Mouse (Mus musculus): Measurements from ENCODE around the gene Rhod. TPM values are rescaled to one million over a fixed set of nuclear protein-coding genes. Genes with fewer than 3 reads are reported as not detected.
"Not testable (repeated sequence)": the region's sequence is repeated elsewhere in the genome, so short reads cannot be mapped to it uniquely, and the experiment has no call there.

Rhod gene
- polyA plus RNA-seq, 1 experiment from 2014 or later: 30.0 TPM

- DNase-seq (ENCODE audit: low spot score): no peak
- no peaks in the 10 kb centered on the region for H3K9me3 ChIP-seq (ENCODE audit: control insufficient read depth, low read length)
- H3K9ac ChIP-seq (ENCODE audit: low read depth, low read length): no peak overlapping the region
- no peak for ATAC-seq (ENCODE audit: low read depth)
- 71% methylated on average over 15 of the region's 15 CpGs for WGBS
- H3K4me2 ChIP-seq (ENCODE audit: low read depth, low read length): no peak overlapping the region
- no peak overlapping the region for H3K4me3 ChIP-seq (ENCODE audit: low read depth, low read length)
- H3K27ac ChIP-seq (replicated peaks; ENCODE audit: low read depth, low read length): no peak overlapping the region
- H3K36me3 ChIP-seq (ENCODE audit: control insufficient read depth, insufficient read depth, low read length): no peaks in the 10 kb centered on the region
- no peaks in the 10 kb centered on the region for H3K27me3 ChIP-seq (replicated peaks; ENCODE audit: control insufficient read depth, insufficient read depth, low read length)
- no peaks in the 10 kb centered on the region for H3K4me1 ChIP-seq (ENCODE audit: control insufficient read depth, insufficient read depth, low read length)
Measured at GRCm38 (mm10) chr19:4455071-4455800, 16.0 kb upstream of the Rhod start.

- H3K36me3 ChIP-seq (ENCODE audit: control insufficient read depth, insufficient read depth, low read length); H3K9me3 ChIP-seq (ENCODE audit: control insufficient read depth, low read length); H3K27me3 ChIP-seq (replicated peaks; ENCODE audit: control insufficient read depth, insufficient read depth, low read length); H3K9ac ChIP-seq (ENCODE audit: low read depth, low read length); H3K4me1 ChIP-seq (ENCODE audit: control insufficient read depth, insufficient read depth, low read length); H3K4me2 ChIP-seq (ENCODE audit: low read depth, low read length); H3K4me3 ChIP-seq (ENCODE audit: low read depth, low read length); DNase-seq (ENCODE audit: low spot score); H3K27ac ChIP-seq (replicated peaks; ENCODE audit: low read depth, low read length): not testable (repeated sequence)
- WGBS: 11% methylated on average over 1 of the region's 1 CpGs
- peak; percentile 80 for ATAC-seq (ENCODE audit: low read depth)
Measured at GRCm38 (mm10) chr19:4454040-4454439, 14.8 kb upstream of the Rhod start.

GRCm38 (mm10) chr19:4452525-4452924, 13.3 kb upstream of the Rhod start:
- no peak overlapping the region for H3K4me3 ChIP-seq (ENCODE audit: low read depth, low read length)
- no peaks in the 10 kb centered on the region for H3K9me3 ChIP-seq (ENCODE audit: control insufficient read depth, low read length)
- no peak overlapping the region for H3K9ac ChIP-seq (ENCODE audit: low read depth, low read length)
- no peak overlapping the region for H3K27ac ChIP-seq (replicated peaks; ENCODE audit: low read depth, low read length)
- WGBS: 28% methylated on average over 4 of the region's 4 CpGs
- no peak for DNase-seq (ENCODE audit: low spot score)
- H3K4me2 ChIP-seq (ENCODE audit: low read depth, low read length): no peak overlapping the region
- H3K4me1 ChIP-seq (ENCODE audit: control insufficient read depth, insufficient read depth, low read length): no peaks in the 10 kb centered on the region
- no peak for ATAC-seq (ENCODE audit: low read depth)
- H3K27me3 ChIP-seq (replicated peaks; ENCODE audit: control insufficient read depth, insufficient read depth, low read length): no peaks in the 10 kb centered on the region
- no peaks in the 10 kb centered on the region for H3K36me3 ChIP-seq (ENCODE audit: control insufficient read depth, insufficient read depth, low read length)

- Histone ChIP-seq H3K9me3 (ENCODE audit: control insufficient read depth, low read length) (no peaks in the 10 kb centered on the region), H3K36me3 (ENCODE audit: control insufficient read depth, insufficient read depth, low read length) (no peaks in the 10 kb centered on the region), H3K4me2 (ENCODE audit: low read depth, low read length) (no peak overlapping the region), H3K4me3 (ENCODE audit: low read depth, low read length) (no peak overlapping the region), H3K27me3 (replicated peaks; ENCODE audit: control insufficient read depth, insufficient read depth, low read length) (no peaks in the 10 kb centered on the region), H3K9ac (ENCODE audit: low read depth, low read length) (no peak overlapping the region), H3K4me1 (ENCODE audit: control insufficient read depth, insufficient read depth, low read length) (no peaks in the 10 kb centered on the region), H3K27ac (replicated peaks; ENCODE audit: low read depth, low read length) (no peak overlapping the region)
- no peak for DNase-seq (ENCODE audit: low spot score)
- WGBS: 20% methylated on average over 5 of the region's 5 CpGs
- ATAC-seq (ENCODE audit: low read depth): no peak
Measured at GRCm38 (mm10) chr19:4451965-4452364, 12.7 kb upstream of the Rhod start.

GRCm38 (mm10) chr19:4451098-4451497, 11.9 kb upstream of the Rhod start:
- Histone ChIP-seq H3K4me3 (ENCODE audit: low read depth, low read length) (no peak overlapping the region), H3K27ac (replicated peaks; ENCODE audit: low read depth, low read length) (no peak overlapping the region)
- 60% methylated on average over 8 of the region's 8 CpGs for WGBS

GRCm38 (mm10) chr19:4450666-4451065, 11.4 kb upstream of the Rhod start:
- H3K4me3 ChIP-seq (ENCODE audit: low read depth, low read length): no peak overlapping the region
- H3K27ac ChIP-seq (replicated peaks; ENCODE audit: low read depth, low read length): no peak overlapping the region
- no peaks in the 10 kb centered on the region for H3K27me3 ChIP-seq (replicated peaks; ENCODE audit: control insufficient read depth, insufficient read depth, low read length)
- no peak overlapping the region for H3K4me2 ChIP-seq (ENCODE audit: low read depth, low read length)
- DNase-seq (ENCODE audit: low spot score) (no peak), ATAC-seq (ENCODE audit: low read depth) (no peak)
- no peaks in the 10 kb centered on the region for H3K9me3 ChIP-seq (ENCODE audit: control insufficient read depth, low read length)
- WGBS: 59% methylated on average over 5 of the region's 5 CpGs
- H3K36me3 ChIP-seq (ENCODE audit: control insufficient read depth, insufficient read depth, low read length): no peaks in the 10 kb centered on the region
- H3K9ac ChIP-seq (ENCODE audit: low read depth, low read length): no peak overlapping the region
- H3K4me1 ChIP-seq (ENCODE audit: control insufficient read depth, insufficient read depth, low read length): no peaks in the 10 kb centered on the region

More at GRCm38 (mm10) chr19:4451098-4451497, 11.9 kb upstream of the Rhod start:
- Histone ChIP-seq H3K9me3 (ENCODE audit: control insufficient read depth, low read length) (no peaks in the 10 kb centered on the region), H3K27me3 (replicated peaks; ENCODE audit: control insufficient read depth, insufficient read depth, low read length) (no peaks in the 10 kb centered on the region), H3K9ac (ENCODE audit: low read depth, low read length) (no peak overlapping the region), H3K36me3 (ENCODE audit: control insufficient read depth, insufficient read depth, low read length) (no peaks in the 10 kb centered on the region), H3K4me2 (ENCODE audit: low read depth, low read length) (no peak overlapping the region), H3K4me1 (ENCODE audit: control insufficient read depth, insufficient read depth, low read length) (no peaks in the 10 kb centered on the region)
- ATAC-seq (ENCODE audit: low read depth) (no peak), DNase-seq (ENCODE audit: low spot score) (no peak)

- Histone ChIP-seq H3K4me1 (ENCODE audit: control insufficient read depth, insufficient read depth, low read length) (no peaks in the 10 kb centered on the region), H3K27me3 (replicated peaks; ENCODE audit: control insufficient read depth, insufficient read depth, low read length) (no peaks in the 10 kb centered on the region), H3K4me3 (ENCODE audit: low read depth, low read length) (no peak overlapping the region), H3K4me2 (ENCODE audit: low read depth, low read length) (no peak overlapping the region), H3K27ac (replicated peaks; ENCODE audit: low read depth, low read length) (no peak overlapping the region), H3K36me3 (ENCODE audit: control insufficient read depth, insufficient read depth, low read length) (no peaks in the 10 kb centered on the region), H3K9ac (ENCODE audit: low read depth, low read length) (no peak overlapping the region), H3K9me3 (ENCODE audit: control insufficient read depth, low read length) (no peaks in the 10 kb centered on the region)
- ATAC-seq (ENCODE audit: low read depth) (no peak), DNase-seq (ENCODE audit: low spot score) (no peak)
- WGBS: 96% methylated on average over 9 of the region's 9 CpGs
Measured at GRCm38 (mm10) chr19:4449230-4449629, 10.0 kb upstream of the Rhod start.

GRCm38 (mm10) chr19:4447445-4447844, 8.2 kb upstream of the Rhod start:
- Histone ChIP-seq H3K9me3 (ENCODE audit: control insufficient read depth, low read length) (no peaks in the 10 kb centered on the region), H3K27ac (replicated peaks; ENCODE audit: low read depth, low read length) (no peak overlapping the region), H3K4me2 (ENCODE audit: low read depth, low read length) (no peak overlapping the region), H3K27me3 (replicated peaks; ENCODE audit: control insufficient read depth, insufficient read depth, low read length) (no peaks in the 10 kb centered on the region), H3K9ac (ENCODE audit: low read depth, low read length) (0 out of 2 replicates have a peak overlapping the region, but pooled peaks have one; percentile 1), H3K36me3 (ENCODE audit: control insufficient read depth, insufficient read depth, low read length) (no peaks in the 10 kb centered on the region), H3K4me1 (ENCODE audit: control insufficient read depth, insufficient read depth, low read length) (no peaks in the 10 kb centered on the region), H3K4me3 (ENCODE audit: low read depth, low read length) (no peak overlapping the region)
- DNase-seq (ENCODE audit: low spot score) (no peak), ATAC-seq (ENCODE audit: low read depth) (no peak)
- WGBS: 75% methylated on average over 7 of the region's 9 CpGs
